Mouse (Mus musculus) adrenal gland (tissue): ENCODE results near the gene Myadml2.

Experiments used
- intact Hi-C: fragments of 180-260 bp; cut with DNase I; formaldehyde crosslinking; loops from one replicate; pipeline ENCODE4 v1.15.1; 2025
- microRNA-seq, 2 experiments: library from miRNA; unstranded; fragments of <30 nt; microRNA quantifications; one replicate each; pipeline ENCODE4; 2019

The Myadml2 gene

GRCm38 (mm10) chr11:120613976-120614375, 34.0 kb downstream of the Myadml2 start:
- intact Hi-C loops = loop anchor here (5.0 kb wide), 2 partner anchors 37 to 97 kb away; no protein-coding TSS in a partner anchor

- intact Hi-C loops = loop anchor here (5.0 kb wide), 2 partner anchors 36 to 96 kb away; no protein-coding TSS in a partner anchor
Measured at GRCm38 (mm10) chr11:120613481-120613972, 34.4 kb downstream of the Myadml2 start.

- intact Hi-C loops = loop anchor here (5.0 kb wide), 2 partner anchors 35 to 95 kb away; no protein-coding TSS in a partner anchor
Measured at GRCm38 (mm10) chr11:120612763-120613162, 35.2 kb downstream of the Myadml2 start.

- intact Hi-C loops = loop anchor here (5.0 kb wide), 2 partner anchors 33 to 93 kb away; no protein-coding TSS in a partner anchor
Measured at GRCm38 (mm10) chr11:120610477-120611046, 37.4 kb downstream of the Myadml2 start.

- intact Hi-C loops = no loop called here
Measured at GRCm38 (mm10) chr11:120609250-120609649, 38.7 kb downstream of the Myadml2 start.

GRCm38 (mm10) chr11:120608241-120609034, 39.5 kb downstream of the Myadml2 start, which contains the start of gene Npb:
Gene Npb (plus strand): TSS chr11:120608477.
- intact Hi-C loops = no loop called here

GRCm38 (mm10) chr11:120606764-120607163, 41.2 kb downstream of the Myadml2 start:
- intact Hi-C loops = no loop called here

GRCm38 (mm10) chr11:120605667-120606066, 42.3 kb downstream of the Myadml2 start:
- intact Hi-C loops = no loop called here

- intact Hi-C loops = no loop called here
Measured at GRCm38 (mm10) chr11:120603545-120603944, 44.4 kb downstream of the Myadml2 start.

- intact Hi-C loops = no loop called here
Measured at GRCm38 (mm10) chr11:120600716-120601115, 47.2 kb downstream of the Myadml2 start.

GRCm38 (mm10) chr11:120598990-120599549, 48.9 kb downstream of the Myadml2 start:
- intact Hi-C loops = no loop called here

- intact Hi-C loops = no loop called here
Measured at GRCm38 (mm10) chr11:120598283-120598989, 49.5 kb downstream of the Myadml2 start, which contains the start of the genes Alyref and Anapc11. Gene Alyref (minus strand): TSS chr11:120598365. Gene Anapc11 (plus strand): TSS chr11:120598421.

- intact Hi-C loops = no loop called here
Measured at GRCm38 (mm10) chr11:120597240-120598235, 50.4 kb downstream of the Myadml2 start.

Small RNA genes within 50 kb of the gene (microRNA-seq; reads per million reads assigned to microRNA genes)
- 0 to 0.86 reads per million in 2 experiments for gene Mir6936
